Mouse (Mus musculus) mouse trophoblast stem cell (cell line): ENCODE measurements at regions not wholly inside any gene's neighbourhood (a gene's known extent, or its start where the extent isn't known, plus 50 kb on each side); places are given as distances from the start of the nearest gene placed in this dataset.

ENCODE experiments used
- in situ Hi-C, 2 experiments: fragments of 300-500 bp; cut with MseI, MboI; formaldehyde crosslinking; loops; 2 replicates in 1 of 2; 3 replicates in 1 of 2; pipeline ENCODE4 v1.15.1; 2025

DNA sequence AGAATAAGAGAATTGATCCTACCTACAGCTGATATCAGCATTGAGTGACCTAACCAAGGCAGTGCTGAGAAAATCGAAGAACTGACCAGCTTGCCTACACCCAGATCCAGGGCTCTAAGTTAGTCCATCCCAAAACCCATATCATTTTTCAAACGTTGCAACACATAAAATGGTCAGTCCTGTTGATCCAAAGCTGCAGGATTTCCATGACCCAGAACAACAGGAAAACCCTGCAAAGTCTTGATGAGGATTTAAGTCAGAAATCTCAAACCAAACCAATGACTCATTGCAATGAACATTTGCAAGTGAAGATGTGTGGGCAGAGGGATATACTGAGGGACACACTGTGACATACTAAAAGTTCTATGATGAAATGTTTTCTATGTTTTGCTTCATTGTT lies 53.5 kb upstream of the Trabd2b start:
- in situ Hi-C loops, result no loop called here
